Mouse (Mus musculus): ENCODE measurements at regions not wholly inside any gene's neighbourhood (a gene's known extent, or its start where the extent isn't known, plus 50 kb on each side); places are given as distances from the start of the nearest gene placed in this dataset.
A peak's percentile ranks its signal among the peaks of the same experiment; 100 is the strongest.

DNA sequence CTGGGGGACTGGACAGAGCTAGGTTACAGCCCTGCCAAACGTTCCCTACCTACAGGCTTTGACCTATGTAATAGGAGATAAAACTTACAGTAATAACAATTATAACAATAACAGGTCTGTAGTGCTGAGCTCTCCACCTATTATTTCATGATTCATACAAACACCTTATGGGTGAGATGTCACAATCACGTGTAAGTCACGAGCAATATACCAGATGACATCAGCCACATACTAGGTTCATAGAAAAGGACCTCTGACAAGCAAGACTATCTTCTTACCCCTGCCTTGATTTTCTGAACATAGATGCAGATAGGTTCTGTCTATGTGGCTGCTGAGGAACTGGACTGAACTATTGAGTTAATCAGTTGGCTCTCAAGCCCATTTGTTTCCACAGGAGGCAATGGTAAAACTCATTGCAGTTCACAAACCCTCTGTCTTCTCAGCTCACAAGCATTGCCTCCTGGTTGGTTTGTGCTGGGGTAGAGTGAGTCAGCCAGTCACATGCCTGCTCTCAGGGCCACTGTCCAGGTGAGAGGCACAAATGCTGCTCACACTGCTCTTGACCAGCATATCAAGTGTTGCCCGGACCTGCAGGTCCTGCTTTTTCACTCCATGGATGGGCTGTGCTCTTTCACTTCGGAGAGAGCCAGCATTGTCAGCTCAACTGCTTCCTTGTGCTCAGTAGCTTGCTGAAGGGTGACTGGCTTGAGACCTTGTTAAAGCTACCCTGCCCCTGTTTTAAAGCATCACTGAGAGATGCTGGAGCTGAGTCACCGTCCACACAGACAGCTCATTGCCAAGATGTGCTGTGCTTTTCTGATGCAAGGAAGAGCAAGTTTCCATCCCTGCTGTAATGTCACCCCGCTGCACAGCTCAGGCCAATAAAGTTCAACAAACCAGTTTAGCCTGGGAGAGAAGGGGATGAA is 1275.9 kb downstream of the Gsdmc2 start:
- 85% methylated on average over 7 of the region's 7 CpGs for WGBS
- Histone ChIP-seq H3K27me3 (ENCODE audit: control insufficient read depth, insufficient read depth, low read length) (no peaks in the 10 kb centered on the region), H3K9ac (ENCODE audit: low read length) (no peak overlapping the region), H3K4me2 (no peak overlapping the region), H3K4me3 (ENCODE audit: low read depth, low read length) (no peak overlapping the region), H3K4me1 (ENCODE audit: control insufficient read depth, insufficient read depth, low read length) (no peaks in the 10 kb centered on the region), H3K36me3 (ENCODE audit: control insufficient read depth, insufficient read depth, low read length) (no peaks in the 10 kb centered on the region), H3K27ac (ENCODE audit: low read depth, low read length) (no peak overlapping the region), H3K9me3 (ENCODE audit: control insufficient read depth, low read length) (no peaks in the 10 kb centered on the region)
- DNase-seq (ENCODE audit: low spot score, missing footprints) (no peak), ATAC-seq (ENCODE audit: low FRiP score) (no peak)

DNA sequence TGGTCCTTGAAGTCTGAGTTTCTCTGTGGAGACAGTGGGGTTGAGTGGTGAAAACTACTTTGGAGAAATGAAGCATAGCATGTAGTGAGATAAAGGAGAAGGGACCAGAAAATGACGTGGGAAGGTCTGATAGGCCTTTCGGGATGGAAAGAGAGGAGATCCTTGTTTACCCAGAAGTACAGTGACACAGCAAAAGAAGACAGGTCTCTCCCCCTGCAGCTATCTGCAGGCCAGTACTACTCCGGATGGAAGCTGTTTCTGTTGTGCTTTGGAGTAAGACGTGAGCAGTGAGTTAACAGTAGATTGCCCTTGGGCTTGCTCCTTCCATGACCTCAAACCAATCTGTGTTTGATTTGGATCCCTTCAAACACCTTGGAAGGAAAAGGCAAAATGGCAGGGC is 1277.5 kb downstream of the Gsdmc2 start:
- no peak for ATAC-seq (ENCODE audit: low FRiP score)
- Histone ChIP-seq H3K27me3 (ENCODE audit: control insufficient read depth, insufficient read depth, low read length) (no peaks in the 10 kb centered on the region), H3K27ac (ENCODE audit: low read depth, low read length) (no peak overlapping the region), H3K36me3 (ENCODE audit: control insufficient read depth, insufficient read depth, low read length) (no peaks in the 10 kb centered on the region), H3K4me3 (ENCODE audit: low read depth, low read length) (no peak overlapping the region), H3K4me1 (ENCODE audit: control insufficient read depth, insufficient read depth, low read length) (no peaks in the 10 kb centered on the region), H3K9ac (ENCODE audit: low read length) (no peak overlapping the region), H3K9me3 (ENCODE audit: control insufficient read depth, low read length) (no peaks in the 10 kb centered on the region), H3K4me2 (no peak overlapping the region)
- DNase-seq (ENCODE audit: low spot score, missing footprints): no peak
- WGBS: 86% methylated on average over 4 of the region's 4 CpGs

DNA sequence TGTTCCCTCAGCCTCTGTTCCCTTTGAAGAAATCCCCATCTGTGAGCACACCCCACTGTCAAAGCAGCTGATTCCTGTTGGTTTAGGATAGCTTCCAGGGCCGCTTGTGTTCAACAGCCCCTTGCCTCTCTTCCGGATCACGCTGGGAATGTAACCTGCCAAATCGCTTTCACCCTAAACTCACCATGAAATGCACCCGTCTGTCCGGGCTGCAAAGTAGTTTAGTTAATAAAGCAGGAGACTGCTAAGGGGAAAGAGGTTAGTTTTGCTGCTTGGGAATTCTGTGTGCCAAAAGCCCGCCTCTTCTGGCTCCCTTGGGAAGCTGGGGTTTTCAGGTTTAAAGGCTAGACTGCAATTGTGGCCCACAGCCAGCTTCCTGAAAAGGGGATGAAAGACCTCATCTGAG is 1278.9 kb downstream of the Gsdmc2 start:
- Histone ChIP-seq H3K36me3 (ENCODE audit: control insufficient read depth, insufficient read depth, low read length) (no peaks in the 10 kb centered on the region), H3K9ac (ENCODE audit: low read length) (no peak overlapping the region), H3K27ac (ENCODE audit: low read depth, low read length) (no peak overlapping the region), H3K9me3 (ENCODE audit: control insufficient read depth, low read length) (no peaks in the 10 kb centered on the region), H3K4me3 (ENCODE audit: low read depth, low read length) (no peak overlapping the region), H3K4me1 (ENCODE audit: control insufficient read depth, insufficient read depth, low read length) (no peaks in the 10 kb centered on the region), H3K4me2 (no peak overlapping the region), H3K27me3 (ENCODE audit: control insufficient read depth, insufficient read depth, low read length) (no peaks in the 10 kb centered on the region)
- WGBS: 13% methylated on average over 7 of the region's 7 CpGs
- peak; percentile 87 for DNase-seq (ENCODE audit: low spot score, missing footprints)
- ATAC-seq (ENCODE audit: low FRiP score): no peak

DNA sequence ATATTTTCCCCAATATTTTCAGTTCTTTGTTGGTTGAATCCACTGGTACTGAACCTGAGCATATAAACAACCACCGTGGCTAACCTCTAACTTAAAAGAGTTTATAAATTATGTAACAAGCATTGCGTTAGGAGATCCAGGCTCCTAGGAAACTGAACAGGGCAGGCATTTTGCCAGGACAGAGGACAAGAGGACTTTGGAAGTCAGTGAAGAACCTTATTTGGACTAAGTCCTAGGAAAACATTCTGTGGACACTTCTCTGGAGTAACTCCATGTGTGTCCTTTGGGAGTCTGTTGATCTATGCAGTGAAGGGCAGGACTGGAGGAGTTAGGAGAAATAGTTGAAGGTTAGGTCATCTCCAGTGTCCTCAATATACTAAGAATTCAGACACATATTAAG is 1311.7 kb downstream of the Gsdmc2 start:
- Histone ChIP-seq H3K27ac (ENCODE audit: low read depth, low read length) (no peak overlapping the region), H3K9ac (ENCODE audit: low read length) (no peak overlapping the region), H3K4me3 (ENCODE audit: low read depth, low read length) (no peak overlapping the region), H3K27me3 (ENCODE audit: control insufficient read depth, insufficient read depth, low read length) (no peaks in the 10 kb centered on the region), H3K4me1 (ENCODE audit: control insufficient read depth, insufficient read depth, low read length) (no peaks in the 10 kb centered on the region), H3K9me3 (ENCODE audit: control insufficient read depth, low read length) (no peaks in the 10 kb centered on the region), H3K4me2 (no peak overlapping the region), H3K36me3 (ENCODE audit: control insufficient read depth, insufficient read depth, low read length) (no peaks in the 10 kb centered on the region)
- DNase-seq (ENCODE audit: low spot score, missing footprints) (no peak), ATAC-seq (ENCODE audit: low FRiP score) (no peak)
- WGBS: 80% methylated on average over 2 of the region's 2 CpGs

DNA sequence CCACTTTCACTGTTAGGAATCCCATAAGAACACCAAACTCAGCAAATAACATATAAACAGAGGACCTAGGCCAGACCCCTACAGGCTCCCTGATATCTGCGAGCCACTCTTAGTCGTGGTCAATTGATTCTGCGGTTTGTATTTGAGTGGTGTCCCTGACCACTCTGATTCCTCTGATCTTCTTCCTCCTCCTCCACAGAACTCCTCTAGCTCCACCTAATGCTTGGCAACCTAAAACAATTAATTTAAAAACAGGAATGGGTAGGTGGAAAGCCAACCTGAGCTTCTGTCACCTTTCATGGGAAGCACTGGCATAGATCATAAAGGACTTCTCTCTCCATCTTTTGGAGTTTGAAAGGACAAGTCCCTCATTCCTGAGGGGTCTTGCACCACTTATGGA is 1316.0 kb downstream of the Gsdmc2 start:
- no peaks in the 10 kb centered on the region for H3K27me3 ChIP-seq (ENCODE audit: control insufficient read depth, insufficient read depth, low read length)
- H3K4me1 ChIP-seq (ENCODE audit: control insufficient read depth, insufficient read depth, low read length): no peaks in the 10 kb centered on the region
- no peak overlapping the region for H3K9ac ChIP-seq (ENCODE audit: low read length)
- WGBS: 87% methylated on average over 3 of the region's 3 CpGs
- no peaks in the 10 kb centered on the region for H3K36me3 ChIP-seq (ENCODE audit: control insufficient read depth, insufficient read depth, low read length)
- ATAC-seq (ENCODE audit: low FRiP score): no peak
- no peak for DNase-seq (ENCODE audit: low spot score, missing footprints)
- no peaks in the 10 kb centered on the region for H3K9me3 ChIP-seq (ENCODE audit: control insufficient read depth, low read length)
- no peak overlapping the region for H3K27ac ChIP-seq (ENCODE audit: low read depth, low read length)
- no peak overlapping the region for H3K4me3 ChIP-seq (ENCODE audit: low read depth, low read length)
- no peak overlapping the region for H3K4me2 ChIP-seq

DNA sequence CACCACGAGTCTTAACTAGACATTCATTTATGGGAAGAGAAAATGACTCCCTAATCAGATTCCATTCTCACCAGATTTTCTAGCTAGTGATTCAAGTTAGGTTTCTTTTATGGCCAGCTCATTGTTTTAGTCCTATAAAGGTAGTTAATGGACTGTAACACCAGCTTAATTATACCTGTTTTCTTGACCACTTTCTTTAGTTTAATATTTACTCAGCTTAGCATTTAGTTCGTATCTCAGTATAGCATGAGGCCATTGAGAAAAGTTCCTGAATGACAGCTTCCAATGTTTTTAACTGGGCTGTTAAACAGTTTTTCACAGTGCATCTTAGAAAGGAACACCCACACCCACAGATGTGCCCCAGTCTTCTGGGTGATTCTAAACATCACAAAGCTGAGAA is 1320.3 kb downstream of the Gsdmc2 start:
- H3K9me3 ChIP-seq (ENCODE audit: control insufficient read depth, low read length): no peaks in the 10 kb centered on the region
- no peaks in the 10 kb centered on the region for H3K4me1 ChIP-seq (ENCODE audit: control insufficient read depth, insufficient read depth, low read length)
- no peak overlapping the region for H3K27ac ChIP-seq (ENCODE audit: low read depth, low read length)
- no peak overlapping the region for H3K9ac ChIP-seq (ENCODE audit: low read length)
- DNase-seq (ENCODE audit: low spot score, missing footprints) (no peak), ATAC-seq (ENCODE audit: low FRiP score) (no peak)
- 55% methylated on average over 2 of the region's 2 CpGs for WGBS
- no peaks in the 10 kb centered on the region for H3K36me3 ChIP-seq (ENCODE audit: control insufficient read depth, insufficient read depth, low read length)
- H3K27me3 ChIP-seq (ENCODE audit: control insufficient read depth, insufficient read depth, low read length): no peaks in the 10 kb centered on the region
- no peak overlapping the region for H3K4me2 ChIP-seq
- H3K4me3 ChIP-seq (ENCODE audit: low read depth, low read length): no peak overlapping the region

DNA sequence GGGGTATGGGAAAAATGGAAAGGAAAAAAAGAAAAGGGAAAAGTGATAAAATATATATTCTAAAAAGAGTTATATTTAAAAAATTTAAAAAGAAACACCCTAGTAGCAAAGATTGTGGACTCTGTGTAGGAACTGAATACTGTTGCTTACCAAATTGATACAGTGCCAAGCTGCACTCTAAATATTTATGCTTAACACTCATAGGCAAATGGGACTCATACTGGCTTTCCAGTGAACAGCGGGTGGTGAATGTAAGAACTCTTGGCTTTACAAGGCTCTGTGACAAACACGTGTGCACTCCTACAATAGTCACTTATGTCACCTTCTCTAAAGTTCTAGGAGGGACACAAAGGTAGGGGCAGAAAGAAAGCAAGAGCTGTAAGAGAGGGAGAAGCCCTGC is 1320.8 kb downstream of the Gsdmc2 start:
- ATAC-seq (ENCODE audit: low FRiP score) (no peak), DNase-seq (ENCODE audit: low spot score, missing footprints) (no peak)
- Histone ChIP-seq H3K4me1 (ENCODE audit: control insufficient read depth, insufficient read depth, low read length) (no peaks in the 10 kb centered on the region), H3K4me3 (ENCODE audit: low read depth, low read length) (no peak overlapping the region), H3K9me3 (ENCODE audit: control insufficient read depth, low read length) (no peaks in the 10 kb centered on the region), H3K27ac (ENCODE audit: low read depth, low read length) (no peak overlapping the region), H3K36me3 (ENCODE audit: control insufficient read depth, insufficient read depth, low read length) (no peaks in the 10 kb centered on the region), H3K27me3 (ENCODE audit: control insufficient read depth, insufficient read depth, low read length) (no peaks in the 10 kb centered on the region), H3K9ac (ENCODE audit: low read length) (no peak overlapping the region), H3K4me2 (no peak overlapping the region)
- 76% methylated on average over 2 of the region's 2 CpGs for WGBS

DNA sequence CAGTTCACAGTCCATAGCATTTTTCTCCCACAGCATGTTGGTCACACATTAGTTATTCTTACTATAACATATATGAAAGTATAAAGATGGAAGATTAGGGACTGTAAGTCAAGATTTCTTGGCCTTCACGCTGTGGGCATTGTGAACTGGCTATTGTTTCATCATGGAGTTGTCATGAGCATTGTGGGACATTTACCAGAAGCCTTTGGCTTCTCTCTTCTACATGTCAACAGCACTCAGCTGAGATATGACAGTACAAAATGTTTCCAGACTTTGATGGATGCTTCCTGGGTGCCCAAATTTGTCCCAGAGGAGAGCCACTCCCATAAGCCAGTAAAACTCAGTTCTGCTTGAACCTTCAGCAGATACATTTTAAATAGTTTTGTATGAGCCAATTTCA is 1331.5 kb downstream of the Gsdmc2 start:
- ATAC-seq (ENCODE audit: low FRiP score) (no peak), DNase-seq (ENCODE audit: low spot score, missing footprints) (no peak)
- Histone ChIP-seq H3K4me2 (no peak overlapping the region), H3K27me3 (ENCODE audit: control insufficient read depth, insufficient read depth, low read length) (no peaks in the 10 kb centered on the region), H3K4me3 (ENCODE audit: low read depth, low read length) (no peak overlapping the region), H3K27ac (ENCODE audit: low read depth, low read length) (no peak overlapping the region), H3K9me3 (ENCODE audit: control insufficient read depth, low read length) (no peaks in the 10 kb centered on the region), H3K9ac (ENCODE audit: low read length) (no peak overlapping the region), H3K4me1 (ENCODE audit: control insufficient read depth, insufficient read depth, low read length) (no peaks in the 10 kb centered on the region), H3K36me3 (ENCODE audit: control insufficient read depth, insufficient read depth, low read length) (no peaks in the 10 kb centered on the region)
- WGBS: 79% methylated on average over 1 of the region's 1 CpGs

DNA sequence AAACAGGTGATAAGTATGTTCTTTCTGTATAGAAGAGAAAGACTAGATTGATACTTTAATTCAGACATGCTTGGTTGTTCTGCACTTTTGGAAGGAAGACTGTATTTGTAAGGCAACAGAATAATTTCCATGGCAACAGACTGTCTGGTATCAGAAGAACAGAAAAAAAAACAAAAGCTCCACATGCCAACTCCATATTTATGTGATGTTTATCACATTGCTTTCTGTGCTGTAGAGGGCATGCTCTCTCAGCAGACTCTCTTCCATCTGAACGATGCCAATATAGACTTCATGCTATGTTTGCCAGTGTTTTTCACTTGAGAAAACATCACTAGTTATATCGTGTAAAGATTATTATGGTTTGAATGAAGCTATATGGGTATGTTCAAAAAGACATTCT is 1333.5 kb downstream of the Gsdmc2 start:
- Histone ChIP-seq H3K9ac (ENCODE audit: low read length) (no peak overlapping the region), H3K36me3 (ENCODE audit: control insufficient read depth, insufficient read depth, low read length) (no peaks in the 10 kb centered on the region), H3K9me3 (ENCODE audit: control insufficient read depth, low read length) (no peaks in the 10 kb centered on the region), H3K27ac (ENCODE audit: low read depth, low read length) (no peak overlapping the region), H3K27me3 (ENCODE audit: control insufficient read depth, insufficient read depth, low read length) (no peaks in the 10 kb centered on the region), H3K4me2 (no peak overlapping the region), H3K4me3 (ENCODE audit: low read depth, low read length) (no peak overlapping the region), H3K4me1 (ENCODE audit: control insufficient read depth, insufficient read depth, low read length) (no peaks in the 10 kb centered on the region)
- peak; percentile 61 for DNase-seq (ENCODE audit: low spot score, missing footprints)
- WGBS: 88% methylated on average over 2 of the region's 2 CpGs
- no peak for ATAC-seq (ENCODE audit: low FRiP score)
